Mouse (Mus musculus) layer of hippocampus, adult 9-11 months (tissue): ENCODE results near the gene Rnf216.
A peak's percentile ranks its signal among the peaks of the same experiment; 100 is the strongest.

ENCODE experiments used
- DNase-seq: peaks from one replicate; pipeline ENCODE4 v3.0.0; 2022

The Rnf216 gene

GRCm38 (mm10) chr5:143051851-143052250, 60.9 kb downstream of the Rnf216 start:
- DNase-seq, result no peak

DNA sequence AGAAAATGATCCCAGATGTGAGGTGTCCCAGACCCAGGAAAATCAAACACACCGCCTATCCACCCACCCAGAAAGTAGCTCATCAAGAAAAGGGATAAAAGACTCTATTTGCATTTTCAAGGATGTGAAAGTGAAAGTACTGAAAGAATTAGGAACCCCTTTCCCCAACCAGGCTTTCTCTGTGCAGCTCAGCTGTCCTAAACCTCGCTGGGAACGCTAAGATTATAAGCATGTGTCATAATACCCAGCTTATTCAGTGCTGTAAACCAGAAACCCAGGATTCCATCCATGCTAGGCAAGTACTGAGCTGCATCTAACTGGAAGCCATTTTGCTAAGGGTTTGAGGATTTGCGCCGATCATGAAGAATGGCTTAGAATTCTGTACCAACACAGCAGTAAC, 62.5 kb downstream of the Rnf216 start:
- no peak for DNase-seq

GRCm38 (mm10) chr5:143049746-143050145, 63.0 kb downstream of the Rnf216 start:
- no peak for DNase-seq

- no peak for DNase-seq
Observed at GRCm38 (mm10) chr5:143049013-143049385, 63.8 kb downstream of the Rnf216 start.

GRCm38 (mm10) chr5:143048232-143049012, 64.4 kb downstream of the Rnf216 start:
- peak; percentile 72 for DNase-seq

DNA sequence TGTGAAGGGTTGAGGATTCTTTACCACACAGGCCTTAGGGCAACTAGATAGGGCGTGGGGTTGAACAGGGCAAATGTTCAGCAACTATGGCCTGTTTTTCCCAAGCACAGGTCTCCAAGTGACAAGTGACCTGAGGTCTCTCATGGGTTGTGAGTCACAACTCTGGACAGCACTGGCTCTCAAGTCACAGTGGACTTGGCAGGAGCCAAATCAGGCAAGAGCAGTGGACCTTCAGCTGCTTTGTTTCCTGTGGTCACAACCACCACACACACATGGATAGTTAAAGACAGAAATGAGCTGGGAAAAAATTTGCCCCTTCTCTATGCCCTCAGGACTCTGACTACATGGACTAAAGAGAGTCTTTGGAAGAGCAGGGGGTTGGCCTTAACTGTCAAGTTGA, 65.2 kb downstream of the Rnf216 start:
- DNase-seq, result no peak

GRCm38 (mm10) chr5:143043902-143044301, 68.9 kb downstream of the Rnf216 start:
- DNase-seq, result no peak

DNA sequence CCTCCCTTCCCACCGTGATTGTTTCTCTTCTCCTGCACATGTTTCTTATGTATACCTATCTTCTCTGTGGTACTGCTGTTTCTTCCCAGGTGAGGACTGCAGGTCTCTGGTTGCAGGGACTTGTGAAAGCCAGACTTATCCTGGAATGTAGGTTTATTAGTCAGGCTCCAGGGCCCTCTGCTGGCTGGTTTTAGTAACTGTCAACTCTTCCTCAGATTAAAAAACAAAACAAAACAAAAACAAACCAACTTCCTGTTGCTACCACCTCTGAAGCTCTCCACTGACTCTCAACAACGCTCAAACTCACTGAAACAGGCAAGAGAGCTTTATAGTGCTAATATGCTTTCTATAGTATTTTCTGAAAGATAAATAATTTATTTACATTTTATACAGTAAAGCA, 69.5 kb downstream of the Rnf216 start:
- DNase-seq, result no peak

DNA sequence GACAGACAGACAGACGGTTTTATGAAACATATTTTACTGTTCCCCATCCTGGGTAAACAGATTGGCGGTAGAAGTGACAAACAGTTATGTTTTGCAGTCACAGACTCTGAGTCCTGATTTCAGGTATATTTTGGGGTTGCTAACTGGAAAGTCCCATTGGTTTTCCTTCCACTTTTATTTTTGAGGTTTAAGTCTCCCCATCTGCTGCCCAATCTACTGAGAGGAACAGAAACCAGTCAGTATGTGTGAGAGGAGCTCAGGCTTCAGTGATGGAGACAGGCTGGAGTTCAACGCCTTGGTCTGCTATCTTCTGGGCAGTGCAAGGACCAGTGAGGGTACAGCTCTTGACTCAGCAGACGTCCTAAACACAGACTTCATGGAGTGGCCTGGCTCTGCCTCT, 74.0 kb downstream of the Rnf216 start:
- DNase-seq, result peak; percentile 59

DNA sequence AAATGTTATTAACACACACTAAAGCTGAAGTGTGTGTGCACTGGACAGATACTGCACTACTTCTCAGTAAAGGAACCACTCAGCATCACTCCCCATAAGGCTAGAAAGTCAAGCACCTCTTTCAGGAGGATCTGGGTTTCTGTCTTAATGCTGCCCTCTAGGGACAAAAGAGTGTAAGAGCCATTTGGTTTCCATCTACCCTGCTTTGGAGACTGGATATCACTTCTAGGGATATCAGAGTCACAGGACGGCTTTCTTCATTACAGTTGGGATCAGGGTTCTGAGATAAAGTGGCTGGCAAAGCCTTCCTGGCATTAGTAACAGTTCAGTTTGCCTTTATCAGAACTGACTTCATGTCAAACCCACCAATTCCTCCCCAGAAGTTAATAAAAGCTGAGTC, 75.6 kb downstream of the Rnf216 start:
- DNase-seq, result peak; percentile 66

- no peak for DNase-seq
Observed at GRCm38 (mm10) chr5:143036052-143036451, 76.7 kb downstream of the Rnf216 start.

DNA sequence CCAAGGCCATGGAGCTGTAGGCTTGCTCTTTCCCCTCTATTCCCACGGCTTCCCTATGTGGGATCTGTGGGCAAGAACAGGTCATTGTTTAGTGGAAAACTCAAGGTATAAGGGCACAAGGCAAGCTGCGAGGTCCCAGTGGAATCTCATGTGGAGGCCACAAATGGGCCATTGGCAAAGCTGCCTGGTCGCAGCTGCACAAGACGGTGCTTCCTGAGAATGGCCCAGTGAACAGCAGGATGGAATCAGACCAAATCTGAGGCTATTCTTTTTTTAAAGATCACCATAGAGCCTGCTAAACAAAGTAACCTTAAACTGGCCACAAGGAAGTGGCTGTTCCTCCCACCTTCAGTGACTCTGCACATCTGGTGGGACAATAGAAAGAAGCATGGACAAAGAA, 77.5 kb downstream of the Rnf216 start:
- no peak for DNase-seq

DNA sequence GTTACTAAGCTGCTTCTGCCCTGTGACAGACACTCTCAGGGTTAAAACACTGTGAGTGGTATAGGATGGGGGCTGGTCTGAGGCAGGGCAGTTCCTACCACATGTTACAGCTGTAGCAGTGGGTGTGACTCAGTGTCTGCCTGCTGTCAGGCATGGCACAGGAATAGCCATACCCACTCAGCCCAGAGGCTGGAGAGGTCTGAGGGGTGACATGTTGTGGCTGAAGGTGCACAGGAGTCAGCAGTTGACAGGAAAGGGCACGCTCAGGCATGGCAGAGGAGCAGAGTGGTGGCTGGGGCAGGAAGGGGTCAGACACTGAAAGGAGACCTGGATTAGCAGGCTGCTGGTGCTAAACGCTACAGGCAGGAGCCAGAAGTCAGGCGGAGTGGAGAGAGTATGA, 78.7 kb downstream of the Rnf216 start:
- DNase-seq, result no peak

DNA sequence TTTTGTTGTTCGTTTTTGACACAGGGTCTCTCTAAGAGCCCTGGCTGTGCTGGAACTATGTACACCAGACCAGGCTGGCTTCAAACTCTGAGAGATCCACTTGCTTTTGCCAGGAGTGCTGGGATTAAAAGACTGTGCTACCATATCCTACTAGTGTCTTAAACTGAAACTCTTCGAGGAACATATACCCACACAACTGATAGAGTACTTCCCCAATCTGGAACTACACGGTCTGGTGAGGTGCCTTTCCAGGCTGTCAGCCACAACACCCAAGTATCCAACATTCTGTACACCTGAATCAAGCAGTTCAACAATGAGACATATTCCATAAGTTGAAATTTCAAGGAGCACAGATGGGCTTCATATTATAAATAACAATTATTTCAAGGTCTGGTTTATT, 79.5 kb downstream of the Rnf216 start:
- DNase-seq, result no peak

DNA sequence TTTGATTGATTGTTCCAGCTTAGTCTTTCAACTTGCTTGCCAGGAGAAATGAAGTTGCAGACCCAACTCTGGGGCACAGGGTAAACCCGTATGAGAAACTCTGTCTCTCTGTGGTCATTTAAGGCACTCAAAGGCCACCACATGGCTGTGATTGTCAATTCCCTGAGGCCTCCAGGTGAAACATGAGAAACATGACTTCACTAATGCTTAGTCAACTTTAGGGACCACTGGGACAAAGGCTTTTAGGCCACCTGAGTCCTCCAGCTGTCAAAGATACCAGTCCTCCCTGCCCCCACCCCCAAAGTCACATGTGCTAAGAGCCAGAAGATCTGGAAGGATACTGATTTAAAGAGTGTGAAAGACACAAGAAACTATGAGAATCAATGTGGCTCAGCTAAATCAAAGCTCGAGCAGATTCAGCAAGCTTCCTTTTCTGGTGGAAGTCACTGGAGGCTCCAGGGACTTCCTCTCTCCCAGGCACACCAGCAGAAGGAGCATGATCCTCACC, 80.1 kb downstream of the Rnf216 start:
- no peak for DNase-seq

- DNase-seq, result no peak
Observed at GRCm38 (mm10) chr5:143031681-143032080, 81.1 kb downstream of the Rnf216 start.

- no peak for DNase-seq
Observed at GRCm38 (mm10) chr5:143031193-143031592, 81.6 kb downstream of the Rnf216 start.

- DNase-seq, result no peak
Observed at GRCm38 (mm10) chr5:143023887-143024286, 88.9 kb downstream of the Rnf216 start.

DNA sequence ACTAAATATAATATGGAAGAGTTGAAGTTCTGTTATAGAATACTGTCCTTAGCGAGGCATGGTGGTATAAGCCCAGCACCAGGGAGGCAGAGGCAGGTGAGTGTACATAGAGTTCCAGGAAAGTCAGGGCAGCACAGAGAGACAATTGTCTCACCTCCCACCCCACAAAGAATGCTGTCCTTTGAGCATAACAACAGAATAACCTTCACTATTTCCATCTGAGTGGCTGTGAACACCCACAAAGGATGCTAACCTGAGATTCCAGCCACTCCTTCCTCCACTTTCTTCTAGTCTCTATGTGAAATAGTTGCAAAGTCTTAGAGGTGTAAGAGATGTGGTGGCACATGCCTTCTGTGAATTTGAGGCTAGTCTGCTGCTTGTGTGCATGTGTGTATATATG, 89.8 kb downstream of the Rnf216 start:
- DNase-seq, result no peak

- peak; percentile 56 for DNase-seq
Observed at GRCm38 (mm10) chr5:143017401-143017800, 95.4 kb downstream of the Rnf216 start.

DNA sequence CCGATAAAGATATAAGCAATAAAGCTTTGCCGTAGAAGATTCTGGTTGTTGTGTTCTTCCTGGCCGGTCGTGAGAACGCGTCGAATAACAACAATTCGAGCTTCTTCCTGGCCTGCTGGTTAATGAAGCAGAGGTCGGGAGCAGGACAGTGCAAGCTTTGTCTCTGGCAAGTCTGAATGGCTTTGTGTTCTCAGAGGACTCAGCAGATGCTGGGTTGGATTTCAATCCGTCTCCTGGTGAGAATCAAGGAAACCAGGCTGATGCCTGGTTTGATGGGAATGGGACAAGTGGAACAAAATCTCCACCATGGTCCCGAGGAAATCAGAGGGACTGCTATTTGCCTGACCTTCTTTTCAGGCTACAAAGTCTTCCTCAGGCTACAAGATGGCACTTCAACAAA, 103.4 kb downstream of the Rnf216 start:
- DNase-seq, result no peak

DNA sequence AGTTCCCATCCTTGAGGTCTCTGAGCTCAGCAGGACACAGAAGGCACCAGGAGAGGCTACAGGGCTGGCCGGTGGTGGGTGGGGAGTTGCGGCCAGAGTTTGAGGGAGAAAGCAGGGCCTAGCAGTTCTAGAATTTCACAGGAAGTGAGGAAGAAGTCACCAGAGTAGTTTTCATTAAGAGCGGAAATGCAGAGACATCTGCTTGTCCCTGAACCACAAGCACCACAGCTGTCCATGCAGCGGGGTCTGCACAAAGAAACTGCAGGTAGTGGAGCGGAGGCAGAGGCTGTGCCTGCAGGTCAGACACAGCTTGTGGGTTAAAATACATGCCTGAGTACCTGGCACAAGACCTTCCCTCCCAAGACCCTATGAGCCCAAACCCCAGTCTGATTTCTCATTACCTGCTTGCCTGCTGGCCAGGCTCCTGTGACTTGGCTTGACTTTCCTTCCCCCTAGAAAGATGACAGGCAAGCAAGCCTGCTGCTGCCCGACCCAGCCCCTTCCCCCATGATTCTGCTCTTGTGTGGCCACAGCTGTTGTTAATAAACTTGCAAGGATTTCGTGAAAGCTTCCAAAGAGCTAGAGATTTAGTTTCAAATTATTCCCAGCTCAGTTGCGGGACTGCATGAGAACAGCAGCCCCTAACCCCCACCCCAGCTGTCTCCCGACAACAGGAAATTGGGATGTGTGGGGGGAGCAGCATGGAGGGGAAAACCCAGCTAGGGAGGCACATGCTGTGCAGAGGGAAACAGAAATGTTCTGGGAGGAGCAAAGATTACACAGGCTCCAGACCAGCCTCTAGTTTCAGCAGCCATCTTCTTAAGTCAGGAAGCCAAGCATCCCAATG, 111.9 kb downstream of the Rnf216 start:
- DNase-seq, result peak; percentile 62

- no peak for DNase-seq
Observed at GRCm38 (mm10) chr5:143000091-143000490, 112.7 kb downstream of the Rnf216 start.

GRCm38 (mm10) chr5:142998171-142998570, 114.6 kb downstream of the Rnf216 start:
- no peak for DNase-seq
